Mouse (Mus musculus) CH12.LX (cell line): ENCODE results near the gene Pde4b. TPM values are rescaled to one million over a fixed set of nuclear protein-coding genes. Genes with fewer than 3 reads are reported as not detected.

ENCODE experiments used
- DNase-seq: peaks from one replicate; pipeline ENCODE4 v3.0.0-alpha.2; 2013; ENCODE audit errors: extremely low read depth
- H3K27ac ChIP-seq: 2 replicates; pipeline ENCODE4 v1.5.1; 2012; ENCODE audit warnings: low read depth, mild to moderate bottlenecking, control low read depth, moderate library complexity; ENCODE audit not compliant: insufficient read depth
- H3K27me3 ChIP-seq: replicated peaks from 2 replicates; pipeline ENCODE3; 2012; ENCODE audit warnings: inconsistent platforms
- H3K36me3 ChIP-seq, 2 experiments: replicated peaks in 1 of 2; 2 replicates each; pipeline versions ENCODE3 to v1.6.1; 2012; ENCODE audit warnings: inconsistent platforms in 1 of 2, low read length in 1 of 2, mild to moderate bottlenecking in 1 of 2, mixed read lengths in 1 of 2, moderate library complexity in 1 of 2; ENCODE audit not compliant: control insufficient read depth in 1 of 2, insufficient read depth in 1 of 2
- H3K4me1 ChIP-seq, 2 experiments: 2 replicates each; pipeline ENCODE4 v1.6.1; 2012; ENCODE audit warnings: inconsistent platforms in 1 of 2, moderate library complexity in 1 of 2; ENCODE audit not compliant: insufficient read depth in 2 of 2, control insufficient read depth in 1 of 2
- H3K4me2 ChIP-seq: 2 replicates; pipeline ENCODE4 v1.6.1; 2012; ENCODE audit warnings: low read depth, mild to moderate bottlenecking, control low read depth; ENCODE audit not compliant: poor library complexity, insufficient read depth, severe bottlenecking
- H3K4me3 ChIP-seq, 3 experiments: fragments of 150-350 bp in 1 of 3; sonication (generic) in 1 of 3; replicated peaks in 1 of 3; 2 replicates each; pipeline versions ENCODE3 to v1.5.1; 2011 to 2012; ENCODE audit warnings: low read depth in 2 of 3, low read length in 2 of 3, mild to moderate bottlenecking in 2 of 3, moderate library complexity in 2 of 3, control low read depth in 1 of 3, improper control_type of control experiment in 1 of 3, inconsistent platforms in 1 of 3, mixed read lengths in 1 of 3; ENCODE audit not compliant: poor library complexity in 1 of 3
- H3K79me2 ChIP-seq: replicated peaks from 2 replicates; pipeline ENCODE4 v1.6.1; 2012; ENCODE audit warnings: mild to moderate bottlenecking, moderate library complexity; ENCODE audit not compliant: control insufficient read depth, poor library complexity, insufficient read depth, severe bottlenecking; ENCODE audit errors: extremely low read depth
- H3K9ac ChIP-seq: 2 replicates; pipeline ENCODE4 v1.6.1; 2012; ENCODE audit warnings: low read depth, mild to moderate bottlenecking, control low read depth, moderate library complexity; ENCODE audit not compliant: insufficient read depth
- H3K9me3 ChIP-seq: replicated peaks from 2 replicates; pipeline ENCODE3; 2012; ENCODE audit warnings: low read length, inconsistent platforms, mixed read lengths
- CHD2 ChIP-seq: IDR thresholded peaks from 2 replicates; pipeline ENCODE4 v1.6.1; 2011; ENCODE audit warnings: low read length, improper control_type of control experiment
- E2F4 ChIP-seq: IDR thresholded peaks from 2 replicates; pipeline ENCODE4 v1.6.1; 2011; ENCODE audit warnings: low read depth, low read length, improper control_type of control experiment; ENCODE audit not compliant: insufficient replicate concordance
- ELF1 ChIP-seq: IDR thresholded peaks from 2 replicates; pipeline ENCODE4 v1.6.1; 2014; ENCODE audit warnings: low read depth, mild to moderate bottlenecking, inconsistent platforms, low read length, improper control_type of control experiment
- EP300 ChIP-seq: IDR thresholded peaks from 2 replicates; pipeline ENCODE4 v1.6.1; 2011; ENCODE audit warnings: low read length, improper control_type of control experiment
- ETS1 ChIP-seq: conservative IDR thresholded peaks from 2 replicates; pipeline ENCODE4 v1.6.1; 2012; ENCODE audit warnings: low read depth, mild to moderate bottlenecking, inconsistent platforms, low read length, improper control_type of control experiment, moderate library complexity
- GABPA ChIP-seq: IDR thresholded peaks from 2 replicates; pipeline ENCODE4 v1.6.1; 2012; ENCODE audit warnings: low read depth, low read length, improper control_type of control experiment, inconsistent platforms; ENCODE audit not compliant: insufficient replicate concordance
- IRF4 ChIP-seq: IDR thresholded peaks from 2 replicates; pipeline ENCODE4 v1.6.1; 2014; ENCODE audit warnings: low read depth, mild to moderate bottlenecking, inconsistent platforms, low read length, improper control_type of control experiment
- JUND ChIP-seq: conservative IDR thresholded peaks from 2 replicates; pipeline ENCODE4 v1.6.1; 2011; ENCODE audit warnings: low read depth, low read length, improper control_type of control experiment
- KAT2A ChIP-seq: IDR thresholded peaks from 2 replicates; pipeline ENCODE4 v1.6.1; 2012; ENCODE audit warnings: low read length, improper control_type of control experiment, inconsistent platforms; ENCODE audit not compliant: insufficient replicate concordance
- MAFK ChIP-seq: IDR thresholded peaks from 2 replicates; pipeline ENCODE4 v1.6.1; 2011; ENCODE audit warnings: low read length, improper control_type of control experiment; ENCODE audit not compliant: insufficient replicate concordance
- MAZ ChIP-seq: IDR thresholded peaks from 2 replicates; pipeline ENCODE4 v1.6.1; 2012; ENCODE audit warnings: low read depth, mild to moderate bottlenecking, inconsistent platforms, low read length, improper control_type of control experiment, moderate library complexity
- MEF2A ChIP-seq: IDR thresholded peaks from 2 replicates; pipeline ENCODE4 v1.6.1; 2014; ENCODE audit warnings: low read depth, mild to moderate bottlenecking, inconsistent platforms, low read length, improper control_type of control experiment, borderline replicate concordance
- MYC ChIP-seq: IDR thresholded peaks from 2 replicates; pipeline ENCODE4 v1.6.1; 2011; ENCODE audit warnings: low read depth, mild to moderate bottlenecking, improper control_type of control experiment, low read length
- NELFE ChIP-seq: IDR thresholded peaks from 2 replicates; pipeline ENCODE4 v1.6.1; 2011; ENCODE audit warnings: low read depth, low read length, improper control_type of control experiment
- NRF1 ChIP-seq: IDR thresholded peaks from 2 replicates; pipeline ENCODE4 v1.6.1; 2014; ENCODE audit warnings: low read depth, mild to moderate bottlenecking, inconsistent platforms, low read length, improper control_type of control experiment, moderate library complexity
- RAD21 ChIP-seq: IDR thresholded peaks from 2 replicates; pipeline ENCODE4 v1.6.1; 2011; ENCODE audit warnings: low read depth, mild to moderate bottlenecking, low read length, improper control_type of control experiment, moderate library complexity
- SIN3A ChIP-seq: IDR thresholded peaks from 2 replicates; pipeline ENCODE4 v1.6.1; 2012; ENCODE audit warnings: low read length, improper control_type of control experiment, inconsistent platforms
- SMC3 ChIP-seq: IDR thresholded peaks from 2 replicates; pipeline ENCODE4 v1.6.1; 2011; ENCODE audit warnings: low read depth, low read length, improper control_type of control experiment
- TBP ChIP-seq: conservative IDR thresholded peaks from 2 replicates; pipeline ENCODE4 v1.6.1; 2011; ENCODE audit warnings: low read depth, low read length, improper control_type of control experiment
- USF2 ChIP-seq: conservative IDR thresholded peaks from 2 replicates; pipeline ENCODE4 v1.6.1; 2011; ENCODE audit warnings: low read depth, low read length, improper control_type of control experiment
- ZC3H11A ChIP-seq: IDR thresholded peaks from 2 replicates; pipeline ENCODE4 v1.6.1; 2012; ENCODE audit warnings: low read depth, mild to moderate bottlenecking, inconsistent platforms, low read length, improper control_type of control experiment
- ZMIZ1 ChIP-seq: IDR thresholded peaks from 2 replicates; pipeline ENCODE4 v1.6.1; 2012; ENCODE audit warnings: low read depth, mild to moderate bottlenecking, inconsistent platforms, low read length, improper control_type of control experiment
- dilution Hi-C: fragments of 300-500 bp; cut with MboI; formaldehyde crosslinking; loops from 2 replicates; pipeline ENCODE4 v1.14.3; 2020; ENCODE audit warnings: low sequenced_read_pairs; ENCODE audit not compliant: extremely low pct_unique_long_range_greater_than_20kb, extremely low pct_ligation_motif_present
- in situ Hi-C: fragments of 300-500 bp; cut with MboI; formaldehyde crosslinking; loops from 3 replicates; pipeline ENCODE4 v1.14.3; 2019; ENCODE audit warnings: low sequenced_read_pairs, low pct_ligation_motif_present, low pct_unique_long_range_greater_than_20kb, mixed read lengths
- polyA plus RNA-seq: library from polyadenylated mRNA; unstranded; fragments of >175 nt; gene quantifications from 2 replicates; pipeline ENCODE4 v1.2.1, GENCODE M21; 2012; ENCODE audit warnings: low read depth; ENCODE audit not compliant: insufficient read length
- total RNA-seq, 2 experiments: library from RNA; depleted of rRNA; stranded (reverse); fragments of 300-350 nt in 1 of 2; fragments of >200 nt in 1 of 2; gene quantifications; 2 replicates each; pipeline ENCODE4 v1.2.3; 2012 to 2014

Gene Pde4b
- total and polyA plus RNA-seq, 3 experiments: 9.6 to 24.2 (median 21.8) TPM

- peak overlapping the region; percentile 60 for H3K27ac ChIP-seq
- H3K4me2 ChIP-seq: peak overlapping the region; percentile 56
- TF ChIP-seq SMC3: no peak
- TF ChIP-seq RAD21: no peak; the same call in 1 of the 2 replicates
- TF ChIP-seq EP300: no peak
- TF ChIP-seq TBP: 0 out of 2 replicates have a peak, but pooled peaks have one; percentile 42
- dilution Hi-C loops: no loop called here
- no peak overlapping the region for H3K4me3 ChIP-seq
- in situ Hi-C loops: no loop called here
- no peaks in the 10 kb centered on the region for H3K9me3 ChIP-seq
- H3K27me3 ChIP-seq: no peaks in the 10 kb centered on the region
- no peaks in the 10 kb centered on the region for H3K79me2 ChIP-seq
- no peaks in the 10 kb centered on the region for H3K36me3 ChIP-seq
- H3K9ac ChIP-seq: peak overlapping the region; percentile 53
- DNase-seq: no peak
- peaks cover 11 to 28% of the 10 kb centered on the region in 2 experiments; a peak in 3 of 4 replicates for H3K4me1 ChIP-seq
Observed at GRCm38 (mm10) chr4:102425422-102425821, 338.1 kb downstream of the Pde4b start.

GRCm38 (mm10) chr4:102429730-102430341, 342.5 kb downstream of the Pde4b start:
- Histone ChIP-seq H3K27me3 (no peaks in the 10 kb centered on the region), H3K9ac (no peak overlapping the region), H3K36me3 (no peaks in the 10 kb centered on the region), H3K27ac (no peak overlapping the region), H3K4me2 (peak overlapping the region; percentile 38), H3K4me3 (no peak overlapping the region)
- DNase-seq: peak; percentile 47
- in situ Hi-C loops: no loop called here
- dilution Hi-C loops: no loop called here
- TF ChIP-seq JUND (no peak), MAZ (0 out of 2 replicates have a peak, but pooled peaks have one; percentile 25), MEF2A (no peak), NELFE (no peak), CHD2 (no peak)
- TF ChIP-seq, all 38 proteins: peak for 1
- peaks cover 16 to 57% of the 10 kb centered on the region in 2 experiments; a peak in 3 of 4 replicates for H3K4me1 ChIP-seq
- H3K79me2 ChIP-seq: no peaks in the 10 kb centered on the region
- no peaks in the 10 kb centered on the region for H3K9me3 ChIP-seq

- H3K4me2 ChIP-seq: peak overlapping the region; percentile 71
- in situ Hi-C loops: no loop called here
- TF ChIP-seq IRF4 (0 out of 2 replicates have a peak, but pooled peaks have one; percentile 20), SMC3 (no peak), ZMIZ1 (no peak), NRF1 (no peak), MAFK (peak; percentile 35; the same call in 1 of the 2 replicates), TBP (no peak), SIN3A (no peak), KAT2A (no peak), E2F4 (no peak), EP300 (peak; percentile 54; the same call in 1 of the 2 replicates), GABPA (no peak), ZC3H11A (no peak), MYC (no peak), USF2 (no peak), ELF1 (no peak), ETS1 (peak; percentile 40; the same call in 1 of the 2 replicates), MEF2A (peak; percentile 23; the same call in 1 of the 2 replicates)
Observed at GRCm38 (mm10) chr4:102432040-102432782, 344.9 kb downstream of the Pde4b start.

More at GRCm38 (mm10) chr4:102432040-102432782, 344.9 kb downstream of the Pde4b start:
- peak; percentile 48 for DNase-seq
- H3K27ac ChIP-seq: no peak overlapping the region
- H3K9me3 ChIP-seq: no peaks in the 10 kb centered on the region
- H3K79me2 ChIP-seq: no peaks in the 10 kb centered on the region
- no peaks in the 10 kb centered on the region for H3K36me3 ChIP-seq
- no peak overlapping the region for H3K4me3 ChIP-seq
- H3K4me1 ChIP-seq: peaks cover 9 to 40% of the 10 kb centered on the region in 2 experiments; a peak in 3 of 4 replicates
- dilution Hi-C loops: no loop called here
- H3K9ac ChIP-seq: no peak overlapping the region
- H3K27me3 ChIP-seq: no peaks in the 10 kb centered on the region
